Mouse (Mus musculus) midbrain, embryonic 12.5 days (tissue): ENCODE data around the gene Olfr707. TPM values are rescaled to one million over a fixed set of nuclear protein-coding genes. Genes with fewer than 3 reads are reported as not detected.
"Not testable (repeated sequence)": the region's sequence is repeated elsewhere in the genome, so short reads cannot be mapped to it uniquely, and the experiment has no call there.

Source experiments
- ATAC-seq: fragments of 200-750 bp; cut with Nextera tagmentation; 2 replicates; pipeline ENCODE4 v1.8.0; 2017; ENCODE audit warnings: low read depth, moderate TSS enrichment, moderate library complexity; ENCODE audit not compliant: low FRiP score
- H3K27ac ChIP-seq: fragments of 300-500 bp; sonication (generic); replicated peaks from 2 replicates; pipeline ENCODE4 v1.5.1; 2016; ENCODE audit warnings: mild to moderate bottlenecking
- H3K27me3 ChIP-seq: fragments of 300-500 bp; sonication (generic); 2 replicates; pipeline ENCODE4 v1.6.1; 2016; ENCODE audit warnings: mild to moderate bottlenecking
- H3K36me3 ChIP-seq: fragments of 300-500 bp; sonication (generic); 2 replicates; pipeline ENCODE4 v1.6.1; 2016
- H3K4me1 ChIP-seq: fragments of 300-500 bp; sonication (generic); 2 replicates; pipeline ENCODE4 v1.6.1; 2016
- H3K4me2 ChIP-seq: fragments of 300-500 bp; sonication (generic); replicated peaks from 2 replicates; pipeline ENCODE4 v1.6.1; 2016; ENCODE audit warnings: mild to moderate bottlenecking, moderate library complexity
- H3K4me3 ChIP-seq: fragments of 300-500 bp; sonication (generic); 2 replicates; pipeline ENCODE4 v1.5.1; 2016; ENCODE audit warnings: mild to moderate bottlenecking
- H3K9ac ChIP-seq: fragments of 300-500 bp; sonication (generic); replicated peaks from 2 replicates; pipeline ENCODE4 v1.6.1; 2016; ENCODE audit warnings: mild to moderate bottlenecking, moderate library complexity
- H3K9me3 ChIP-seq: fragments of 300-500 bp; sonication (generic); 2 replicates; pipeline ENCODE4 v1.6.1; 2016; ENCODE audit warnings: mild to moderate bottlenecking
- WGBS: fragments of 180-500 bp; shearing (Covaris S2); methylation state at CpG from one replicate; pipeline ENCODE4 v1.1.7; 2016; 5-methylcytosine and 5-hydroxymethylcytosine counted together
- polyA plus RNA-seq: library from polyadenylated mRNA; unstranded; fragments of >200 nt; fragmentation: Nextera tagmentation; extraction: Ambion mirVana; gene quantifications from 2 replicates; pipeline ENCODE4 v1.2.1, GENCODE M21; 2016

Olfr707 gene
- not detected in 2 replicates for polyA plus RNA-seq

GRCm38 (mm10) chr7:106901141-106901540, at the start of gene Olfr707:
TSS of gene Olfr707 (minus strand) at chr7:106901241.
- H3K27me3 ChIP-seq, ATAC-seq, H3K27ac ChIP-seq, H3K4me2 ChIP-seq, H3K36me3 ChIP-seq, H3K4me3 ChIP-seq, H3K9ac ChIP-seq, H3K4me1 ChIP-seq, H3K9me3 ChIP-seq: not testable (repeated sequence)
- 85% methylated on average over 3 of the region's 3 CpGs for WGBS

DNA sequence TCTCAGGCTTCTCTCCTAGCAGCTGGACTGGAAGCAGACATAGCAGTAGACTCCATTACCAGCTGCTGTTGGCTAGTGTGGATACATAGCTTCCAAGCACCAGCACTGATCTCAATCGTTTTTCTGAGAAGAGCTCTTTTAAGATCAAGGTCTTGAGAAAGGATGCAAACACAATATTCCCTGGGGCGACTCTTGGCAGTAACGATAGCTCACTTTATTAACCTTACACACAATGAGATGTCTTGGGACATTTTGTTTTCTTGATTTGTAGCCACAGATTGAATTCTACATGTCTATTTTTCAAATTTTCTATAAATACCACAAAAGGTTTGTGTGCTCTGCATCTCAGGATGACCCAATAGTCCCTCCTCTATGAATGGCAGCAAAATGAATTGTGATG, 47.2 kb upstream of the Olfr707 start, which contains the start of gene Olfr710:
Olfr710 (minus strand) TSS at position 101 of the 400 bp plus-strand sequence.
- 80% methylated on average over 3 of the region's 3 CpGs for WGBS
- H3K4me3 ChIP-seq = no peak within 1 kb of the TSS
- H3K4me1 ChIP-seq = no peaks in the 10 kb centered on the region
- ATAC-seq = no peak
- H3K9me3 ChIP-seq = no peaks in the 10 kb centered on the region
- no peak within 1 kb of the TSS for H3K4me2 ChIP-seq
- H3K9ac ChIP-seq = no peak within 1 kb of the TSS
- no peaks in the 10 kb centered on the region for H3K36me3 ChIP-seq
- no peaks in the 10 kb centered on the region for H3K27me3 ChIP-seq
- no peak within 1 kb of the TSS for H3K27ac ChIP-seq

- Histone ChIP-seq H3K4me2 (no peak within 1 kb of the TSS), H3K9me3 (no peaks in the 10 kb centered on the region), H3K27ac (no peak within 1 kb of the TSS), H3K9ac (no peak within 1 kb of the TSS), H3K4me3 (no peak within 1 kb of the TSS), H3K4me1 (no peaks in the 10 kb centered on the region), H3K36me3 (no peaks in the 10 kb centered on the region), H3K27me3 (no peaks in the 10 kb centered on the region)
- no peak for ATAC-seq
Measured at GRCm38 (mm10) chr7:106932119-106932518, 31.1 kb upstream of the Olfr707 start, which contains the start of gene Olfr709-ps1. TSS of gene Olfr709-ps1 (minus strand) at chr7:106932219.

GRCm38 (mm10) chr7:106920961-106921360, 19.9 kb upstream of the Olfr707 start:
- not testable (repeated sequence) for H3K36me3 ChIP-seq, H3K9me3 ChIP-seq, H3K9ac ChIP-seq, H3K27me3 ChIP-seq, H3K4me3 ChIP-seq, H3K4me1 ChIP-seq, H3K4me2 ChIP-seq, ATAC-seq, H3K27ac ChIP-seq
- whole genome bisulfite sequencing = 89% methylated on average over 7 of the region's 7 CpGs

DNA sequence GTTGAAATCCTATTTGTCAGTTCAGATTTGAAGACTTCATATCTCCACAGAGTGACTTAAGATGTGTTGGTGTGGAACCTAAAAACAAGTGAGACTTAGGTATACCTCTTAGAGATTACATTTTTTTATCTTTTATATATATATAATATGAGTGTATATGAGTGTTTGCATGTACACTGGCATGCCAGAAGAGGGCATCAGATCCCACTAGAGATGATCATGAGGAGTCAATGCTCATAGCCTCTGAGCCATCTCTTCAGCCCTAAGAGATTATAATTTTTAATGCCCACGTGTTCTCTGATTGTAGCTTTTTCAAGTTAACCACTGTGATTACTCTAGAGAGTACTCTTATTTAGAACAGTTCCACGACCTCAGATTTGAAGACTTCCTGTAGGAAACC, 6.6 kb upstream of the Olfr707 start, which contains the start of gene Olfr1532-ps1:
Olfr1532-ps1 (plus strand) TSS at position 326 of the 400 bp plus-strand sequence.
- Histone ChIP-seq H3K4me1 (no peaks in the 10 kb centered on the region), H3K9ac (no peak within 1 kb of the TSS), H3K27ac (no peak within 1 kb of the TSS), H3K4me3 (no peak within 1 kb of the TSS), H3K36me3 (no peaks in the 10 kb centered on the region), H3K27me3 (no peaks in the 10 kb centered on the region), H3K4me2 (no peak within 1 kb of the TSS), H3K9me3 (no peaks in the 10 kb centered on the region)
- 58% methylated on average over 2 of the region's 2 CpGs for WGBS
- no peak for ATAC-seq

DNA sequence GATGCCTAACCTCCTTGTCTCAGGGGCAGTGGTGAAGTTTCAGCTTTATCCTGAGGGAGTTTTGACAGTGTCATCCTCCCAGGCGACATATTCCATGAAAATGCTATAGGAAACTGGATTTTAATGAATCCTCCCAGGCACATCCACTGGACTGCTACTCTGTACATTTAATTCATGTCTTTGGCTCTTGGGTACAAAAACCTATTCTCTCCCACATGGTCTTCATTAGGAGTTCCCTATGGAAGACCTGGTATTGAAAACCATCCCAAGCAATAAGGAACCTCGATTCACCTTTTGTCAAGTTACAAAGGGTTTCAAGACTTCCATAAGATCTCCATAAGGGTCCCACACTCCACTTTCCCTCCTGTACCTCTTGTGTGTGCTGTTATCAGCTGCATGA, 13.0 kb downstream of the Olfr707 start, which contains the start of gene Olfr706:
Olfr706 (minus strand) TSS at position 101 of the 400 bp plus-strand sequence.
- no peaks in the 10 kb centered on the region for H3K36me3 ChIP-seq
- H3K9ac ChIP-seq = no peak within 1 kb of the TSS
- ATAC-seq = no peak
- H3K4me2 ChIP-seq = no peak within 1 kb of the TSS
- no peaks in the 10 kb centered on the region for H3K4me1 ChIP-seq
- H3K4me3 ChIP-seq = no peak within 1 kb of the TSS
- no peaks in the 10 kb centered on the region for H3K9me3 ChIP-seq
- no peaks in the 10 kb centered on the region for H3K27me3 ChIP-seq
- 86% methylated on average over 2 of the region's 2 CpGs for WGBS
- no peak within 1 kb of the TSS for H3K27ac ChIP-seq

DNA sequence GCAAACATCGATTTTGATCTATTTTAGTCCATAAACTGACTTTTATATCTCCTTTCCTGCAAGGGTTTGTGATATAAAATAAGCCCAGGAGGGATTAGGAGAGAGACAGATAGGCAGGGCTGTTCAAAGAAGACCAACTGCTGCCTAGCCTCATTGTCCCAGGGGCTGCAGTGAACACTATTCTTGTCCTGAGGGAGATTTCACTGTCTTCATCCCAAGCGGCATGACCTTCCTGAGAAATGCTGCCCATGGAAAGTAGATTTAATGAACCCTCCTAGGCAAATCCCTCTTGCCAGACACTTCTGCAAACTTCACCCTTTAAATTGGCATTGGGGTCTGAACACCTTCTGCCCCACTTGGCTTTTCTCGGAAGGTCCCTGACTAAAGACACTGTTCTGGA, 24.2 kb downstream of the Olfr707 start, which contains the start of gene Olfr705:
Olfr705 (minus strand) TSS at position 101 of the 400 bp plus-strand sequence.
- H3K36me3 ChIP-seq = no peaks in the 10 kb centered on the region
- H3K9ac ChIP-seq = no peak within 1 kb of the TSS
- no peaks in the 10 kb centered on the region for H3K9me3 ChIP-seq
- no peaks in the 10 kb centered on the region for H3K27me3 ChIP-seq
- ATAC-seq = no peak
- H3K4me3 ChIP-seq = no peak within 1 kb of the TSS
- WGBS = 77% methylated on average over 3 of the region's 3 CpGs
- H3K4me1 ChIP-seq = no peaks in the 10 kb centered on the region
- no peak within 1 kb of the TSS for H3K27ac ChIP-seq
- no peak within 1 kb of the TSS for H3K4me2 ChIP-seq

DNA sequence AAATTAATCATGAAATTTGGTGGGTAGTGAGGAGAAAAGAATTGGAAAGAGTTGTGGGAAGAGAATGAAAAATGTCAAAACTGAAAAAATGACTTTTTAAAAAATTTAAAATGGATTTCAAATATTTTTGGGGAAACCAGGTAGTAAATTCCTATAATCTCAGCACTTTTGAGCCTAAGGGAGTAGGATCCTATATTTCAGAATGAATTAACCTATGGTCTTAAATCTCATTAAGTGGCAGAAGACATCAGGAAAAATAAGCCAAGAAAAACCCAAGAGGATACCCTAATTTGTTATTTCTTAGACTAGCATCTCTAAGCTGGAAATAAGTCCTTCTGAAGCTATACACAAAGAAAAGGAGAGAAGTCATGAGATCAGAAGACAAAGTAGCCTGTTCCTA, 38.2 kb downstream of the Olfr707 start, which contains the start of gene Olfr704:
Olfr704 (plus strand) TSS at position 301 of the 400 bp plus-strand sequence.
- H3K36me3 ChIP-seq = no peaks in the 10 kb centered on the region
- H3K4me1 ChIP-seq = no peaks in the 10 kb centered on the region
- no peaks in the 10 kb centered on the region for H3K27me3 ChIP-seq
- H3K4me3 ChIP-seq = no peak within 1 kb of the TSS
- H3K9me3 ChIP-seq = no peaks in the 10 kb centered on the region
- H3K9ac ChIP-seq = no peak within 1 kb of the TSS
- no peak within 1 kb of the TSS for H3K4me2 ChIP-seq
- H3K27ac ChIP-seq = no peak within 1 kb of the TSS
- no peak for ATAC-seq

DNA sequence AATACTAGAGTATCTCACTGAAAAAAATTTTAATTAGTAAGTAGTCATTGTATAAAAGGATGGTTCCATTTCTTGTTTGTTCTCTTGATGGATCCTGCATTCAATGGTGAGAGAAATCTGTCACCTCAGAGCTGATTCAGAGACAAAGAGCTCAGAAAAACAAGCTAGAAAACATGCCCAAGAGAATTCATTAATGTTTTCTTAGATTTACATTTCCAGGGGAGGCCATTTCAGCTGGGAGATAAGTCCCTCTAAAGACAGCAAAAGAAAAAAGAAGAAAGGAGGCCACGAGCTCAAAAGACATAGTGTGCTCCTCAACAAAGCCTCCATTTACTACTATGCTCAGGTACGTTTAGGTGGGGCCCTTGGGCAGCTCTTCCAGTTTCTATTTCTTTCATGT, 58.0 kb downstream of the Olfr707 start, which contains the start of gene Olfr703:
Olfr703 (plus strand) TSS at position 301 of the 400 bp plus-strand sequence.
- Histone ChIP-seq H3K9ac (no peak within 1 kb of the TSS), H3K4me3 (no peak within 1 kb of the TSS), H3K9me3 (no peaks in the 10 kb centered on the region), H3K27ac (no peak within 1 kb of the TSS), H3K27me3 (no peaks in the 10 kb centered on the region), H3K36me3 (no peaks in the 10 kb centered on the region), H3K4me1 (no peaks in the 10 kb centered on the region), H3K4me2 (no peak within 1 kb of the TSS)
- ATAC-seq = no peak
- WGBS = 80% methylated on average over 2 of the region's 2 CpGs

Other genes with a start within 250 kb of the Olfr707 start
- gene Olfr693, start 220.7 kb downstream of the Olfr707 start, polyA plus RNA-seq = not detected in 2 replicates
- gene Olfr694, start 209.4 kb downstream of the Olfr707 start, polyA plus RNA-seq = not detected in 2 replicates
- gene Olfr695, start 184.8 kb downstream of the Olfr707 start, polyA plus RNA-seq = not detected in 2 replicates
- gene Olfr697, start 158.8 kb downstream of the Olfr707 start, polyA plus RNA-seq = not detected in 2 replicates
- gene Olfr698, start 145.8 kb downstream of the Olfr707 start, polyA plus RNA-seq = not detected in 2 replicates
- not detected in 2 replicates for gene Olfr699, start 108.0 kb downstream of the Olfr707 start, polyA plus RNA-seq
- gene Olfr700, start 92.4 kb downstream of the Olfr707 start, polyA plus RNA-seq = not detected in 2 replicates
- not detected in 2 replicates for gene Olfr701, start 87.1 kb downstream of the Olfr707 start, polyA plus RNA-seq
- not detected in 2 replicates for gene Olfr702, start 67.3 kb downstream of the Olfr707 start, polyA plus RNA-seq
- gene Olfr703, start 57.9 kb downstream of the Olfr707 start, polyA plus RNA-seq = not detected in 2 replicates
- not detected in 2 replicates for gene Olfr704, start 38.1 kb downstream of the Olfr707 start, polyA plus RNA-seq
- gene Olfr705, start 24.4 kb downstream of the Olfr707 start, polyA plus RNA-seq = not detected in 2 replicates
- not detected in 2 replicates for gene Olfr706, start 13.1 kb downstream of the Olfr707 start, polyA plus RNA-seq
- gene Olfr1532-ps1, start 6.8 kb upstream of the Olfr707 start, polyA plus RNA-seq = not detected in 2 replicates
- not detected in 2 replicates for gene Olfr709-ps1, start 31.0 kb upstream of the Olfr707 start, polyA plus RNA-seq
- gene Olfr710, start 47.1 kb upstream of the Olfr707 start, polyA plus RNA-seq = not detected in 2 replicates
- not detected in 2 replicates for gene Olfr6, start 62.7 kb upstream of the Olfr707 start, polyA plus RNA-seq
- gene Olfr711, start 74.2 kb upstream of the Olfr707 start, polyA plus RNA-seq = not detected in 2 replicates
- gene Olfr2, start 104.8 kb upstream of the Olfr707 start, polyA plus RNA-seq = not detected in 2 replicates
- not detected in 2 replicates for gene Olfr713, start 129.9 kb upstream of the Olfr707 start, polyA plus RNA-seq
- gene Olfr714, start 169.7 kb upstream of the Olfr707 start, polyA plus RNA-seq = not detected in 2 replicates
- not detected in 2 replicates for gene Olfr17, start 192.0 kb upstream of the Olfr707 start, polyA plus RNA-seq
- gene Olfr715b, start 209.1 kb upstream of the Olfr707 start, polyA plus RNA-seq = not detected in 2 replicates
- gene Olfr715, start 229.8 kb upstream of the Olfr707 start, polyA plus RNA-seq = not detected in 2 replicates
- gene Olfr716, start 237.1 kb upstream of the Olfr707 start, polyA plus RNA-seq = not detected in 2 replicates